Mouse (Mus musculus): ENCODE measurements around the gene Stmn1. TPM values are rescaled to one million over a fixed set of nuclear protein-coding genes. Genes with fewer than 3 reads are reported as not detected.

Stmn1 gene
- polyA plus RNA-seq, 1 experiment: 44.5 TPM

DNA sequence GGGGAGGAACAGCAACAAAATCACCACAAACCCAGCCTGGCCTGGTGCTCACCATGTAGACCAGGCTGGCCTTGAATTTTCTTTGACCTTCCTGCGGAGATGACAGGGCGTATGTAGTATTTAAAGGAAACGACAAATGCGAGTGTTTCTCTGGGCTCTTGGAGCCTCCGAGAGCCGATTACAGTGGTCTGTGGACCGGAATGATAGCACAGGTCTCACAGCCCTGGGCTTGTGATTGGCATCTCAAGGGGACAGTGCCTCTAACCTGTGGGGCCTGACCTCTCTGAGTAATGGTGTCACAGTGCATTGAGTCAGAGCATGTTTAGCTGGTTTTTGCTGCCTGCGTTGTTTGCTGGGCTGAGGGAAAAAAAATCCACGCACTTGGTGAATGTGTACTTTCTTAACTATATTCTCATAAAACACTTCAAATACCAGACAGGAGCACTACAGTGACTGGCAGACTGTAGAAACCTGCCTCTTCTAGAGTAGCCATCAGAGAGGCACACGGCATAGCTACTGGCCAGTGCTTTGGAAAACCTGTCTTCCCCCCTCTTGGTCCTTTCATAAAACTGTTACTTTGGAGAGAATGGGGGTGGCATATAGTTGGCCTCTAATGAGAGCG lies 46.3 kb downstream of the Stmn1 start:
- TF ChIP-seq GATA1 (IDR thresholded peaks at IDR 0.05; ENCODE audit: low read length): no peak

DNA sequence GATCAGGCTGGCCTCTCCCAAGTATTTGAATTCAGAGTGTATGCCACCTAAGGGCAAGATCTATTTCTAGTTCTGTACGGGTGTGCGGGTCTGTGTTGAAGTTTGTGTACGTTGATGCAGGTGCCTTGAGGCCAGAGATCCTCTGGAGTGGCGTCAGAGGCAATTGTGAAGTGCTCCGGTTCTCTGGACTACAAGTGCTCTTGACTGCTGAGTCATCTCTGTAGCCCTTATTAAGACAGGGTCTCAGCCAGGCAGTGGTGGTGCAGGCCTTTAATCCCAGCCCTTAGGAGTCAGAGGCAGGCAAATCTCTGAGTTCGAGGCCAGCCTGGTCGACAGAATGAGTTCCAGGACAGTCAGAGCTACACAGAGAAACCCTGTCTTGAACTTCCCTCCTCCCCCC lies 47.5 kb downstream of the Stmn1 start:
- TF ChIP-seq GATA1 (IDR thresholded peaks at IDR 0.05; ENCODE audit: low read length): no peak

DNA sequence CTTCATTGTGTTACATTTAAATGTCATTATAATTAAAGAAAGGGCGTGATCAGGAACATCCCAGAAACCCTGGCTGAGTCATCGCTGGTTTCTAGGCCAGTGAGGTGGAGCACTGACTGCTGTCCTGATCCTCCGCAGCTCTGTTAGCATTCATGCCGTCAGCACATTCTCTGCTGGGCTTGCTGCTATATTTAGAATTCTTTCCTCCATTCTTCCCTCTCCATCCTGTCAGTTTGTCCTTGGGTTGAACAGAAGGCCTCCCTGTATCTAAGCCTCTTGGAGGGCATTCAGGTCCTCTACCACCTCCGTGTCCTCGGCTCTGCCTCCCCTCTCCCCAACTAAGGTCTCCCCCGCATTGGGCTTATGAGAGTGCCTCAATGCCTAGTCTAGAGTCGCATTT lies 48.9 kb downstream of the Stmn1 start:
- TF ChIP-seq GATA1 (IDR thresholded peaks at IDR 0.05; ENCODE audit: low read length): no peak

DNA sequence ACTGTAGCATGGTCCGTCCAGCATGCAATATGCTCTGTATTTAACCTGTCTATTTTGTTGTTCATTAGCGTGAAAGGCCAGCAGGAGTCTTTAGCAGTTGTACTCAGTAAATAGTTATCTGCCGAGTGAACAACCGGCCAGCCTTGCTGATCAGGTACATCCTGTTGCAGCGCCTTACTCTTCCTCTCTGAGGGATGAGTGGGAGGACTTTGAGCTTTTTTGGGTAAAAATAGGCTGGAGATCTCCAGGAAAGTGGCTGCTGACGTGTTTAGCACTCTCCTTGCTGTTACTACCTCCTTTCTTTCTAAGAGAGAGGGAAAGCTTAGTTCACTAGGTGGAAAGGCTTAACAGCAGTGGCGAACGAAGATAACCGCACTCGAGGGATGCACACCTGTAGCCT lies 49.6 kb downstream of the Stmn1 start:
- no peak for TF ChIP-seq GATA1 (IDR thresholded peaks at IDR 0.05; ENCODE audit: low read length)

DNA sequence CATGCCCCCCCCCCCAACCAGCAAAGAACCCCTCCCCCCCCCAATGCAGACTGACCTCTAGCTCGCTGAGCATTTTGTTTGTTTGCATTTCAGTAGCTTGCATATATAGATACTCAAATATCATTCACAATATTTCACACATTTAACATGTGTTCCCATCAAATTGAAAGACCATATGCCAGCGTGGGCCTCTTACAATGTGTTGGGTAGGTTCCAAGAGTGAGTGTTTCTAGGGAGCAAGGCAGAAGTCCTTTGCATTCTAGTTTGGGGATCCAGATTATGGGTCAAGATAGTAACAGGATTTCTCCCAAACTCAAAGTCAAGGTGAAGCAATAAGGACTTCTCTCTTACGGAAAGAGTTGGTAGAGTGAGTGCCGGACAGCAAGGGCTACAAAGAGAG lies 50.4 kb downstream of the Stmn1 start:
- TF ChIP-seq GATA1 (IDR thresholded peaks at IDR 0.05; ENCODE audit: low read length): no peak

DNA sequence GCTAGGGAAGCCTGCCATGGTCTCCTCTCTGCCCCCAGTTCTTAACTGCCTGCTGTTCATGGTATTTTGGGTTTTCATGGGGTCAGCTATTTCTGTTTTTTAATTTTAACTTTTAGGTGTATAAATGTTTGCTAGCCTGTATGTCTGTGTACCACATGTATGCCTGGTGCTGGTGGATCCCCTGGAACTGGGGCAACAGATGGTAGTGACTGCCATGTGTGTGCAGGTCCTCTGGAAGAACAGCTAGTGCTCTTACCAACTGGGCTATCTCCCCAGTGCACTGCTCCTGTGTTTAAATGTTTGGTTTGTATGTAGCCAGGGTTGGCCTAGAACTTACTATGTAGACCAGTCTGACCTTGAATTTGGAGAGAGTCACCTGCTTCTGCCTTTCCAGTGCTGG lies 51.2 kb downstream of the Stmn1 start:
- no peak for TF ChIP-seq GATA1 (IDR thresholded peaks at IDR 0.05; ENCODE audit: low read length)

Other genes with a start within 250 kb of the Stmn1 start
- gene Catsper4, start 240.9 kb upstream of the Stmn1 start, polyA plus RNA-seq (2012): not detected in 2 replicates
- gene Cnksr1, start 229.9 kb upstream of the Stmn1 start, polyA plus RNA-seq (2012): not detected in 2 replicates
- gene E130218I03Rik, start 224.7 kb upstream of the Stmn1 start, polyA plus RNA-seq (2012): 0.05 TPM in 1 of 2 replicates, not detected in the other
- gene Zfp593, start 222.7 kb upstream of the Stmn1 start, polyA plus RNA-seq (2012): 58.7 and 64.4 TPM in 2 replicates
- gene Gm30191, start 221.4 kb upstream of the Stmn1 start, polyA plus RNA-seq (2012): not detected in 2 replicates
- not detected in 2 replicates for gene Grrp1, start 214.2 kb upstream of the Stmn1 start, polyA plus RNA-seq (2012)
- 4.3 and 4.6 TPM in 2 replicates for gene Pdik1l, start 180.4 kb upstream of the Stmn1 start, polyA plus RNA-seq (2012)
- gene Trim63, start 153.2 kb upstream of the Stmn1 start, polyA plus RNA-seq (2012): not detected in 2 replicates
- gene Slc30a2, start 125.1 kb upstream of the Stmn1 start, polyA plus RNA-seq (2012): 0.25 and 0.57 TPM in 2 replicates
- gene Extl1, start 84.5 kb upstream of the Stmn1 start, polyA plus RNA-seq (2012): not detected in 2 replicates
- 26.9 and 28.3 TPM in 2 replicates for gene Pafah2, start 72.0 kb upstream of the Stmn1 start, polyA plus RNA-seq (2012)
- gene Paqr7, start 28.4 kb downstream of the Stmn1 start, polyA plus RNA-seq (2012): 4.1 and 4.3 TPM in 2 replicates
- gene Aunip, start 42.7 kb downstream of the Stmn1 start, polyA plus RNA-seq (2012): 10.0 and 13.9 TPM in 2 replicates
- gene Mtfr1l, start 67.1 kb downstream of the Stmn1 start, polyA plus RNA-seq (2012): 55.5 and 69.1 TPM in 2 replicates
- not detected in 2 replicates for gene Selenon, start 83.8 kb downstream of the Stmn1 start, polyA plus RNA-seq (2012)
- not detected in 2 replicates for gene Man1c1, start 236.0 kb downstream of the Stmn1 start, polyA plus RNA-seq (2012)

Data from G1E-ER4 (cell line).